Mouse (Mus musculus) left cerebral cortex, postnatal 36 days (tissue): ENCODE results near the gene Tnik. TPM values are rescaled to one million over a fixed set of nuclear protein-coding genes. Genes with fewer than 3 reads are reported as not detected.
A peak's percentile ranks its signal among the peaks of the same experiment; 100 is the strongest.

Experiments
- DNase-seq, 2 experiments: peaks; one replicate each; pipeline ENCODE4 v3.0.0; 2021 to 2022; ENCODE audit warnings: low spot score in 2 of 2, mixed read lengths in 1 of 2
- intact Hi-C: fragments of 180-260 bp; cut with DNase I; formaldehyde crosslinking; loops from one replicate; pipeline ENCODE4 v1.15.1; 2025
- total RNA-seq, 2 experiments: library from RNA; stranded (reverse); gene quantifications; 2 replicates each; pipeline ENCODE4 v1.2.3; 2021

Gene Tnik
- total RNA-seq, 2 experiments from 2014 or later, result 164 to 253 TPM

- intact Hi-C loops, result no loop called here
- DNase-seq, result no peak
Measured at GRCm38 (mm10) chr3:28385199-28385975, 122.4 kb downstream of the Tnik start.

GRCm38 (mm10) chr3:28388540-28388939 lies 125.5 kb downstream of the Tnik start:
- no peak for DNase-seq
- intact Hi-C loops, result no loop called here

GRCm38 (mm10) chr3:28390183-28390582 lies 127.2 kb downstream of the Tnik start:
- DNase-seq, result no peak
- intact Hi-C loops, result no loop called here

- no peak for DNase-seq
- intact Hi-C loops, result no loop called here
Measured at GRCm38 (mm10) chr3:28392542-28392941, 129.5 kb downstream of the Tnik start.

GRCm38 (mm10) chr3:28398781-28399180 lies 135.8 kb downstream of the Tnik start:
- intact Hi-C loops, result no loop called here
- DNase-seq, result no peak

GRCm38 (mm10) chr3:28399593-28400216 lies 136.7 kb downstream of the Tnik start:
- intact Hi-C loops, result no loop called here
- DNase-seq, result no peak

- no peak for DNase-seq
- intact Hi-C loops, result no loop called here
Measured at GRCm38 (mm10) chr3:28401335-28401734, 138.3 kb downstream of the Tnik start.

- no peak for DNase-seq
- intact Hi-C loops, result no loop called here
Measured at GRCm38 (mm10) chr3:28402221-28402620, 139.2 kb downstream of the Tnik start.

- intact Hi-C loops, result loop anchor here (5.0 kb wide), 1 partner anchor 143 kb away; the partner anchor contains the start of gene Tnik
- DNase-seq, result no peak
Measured at GRCm38 (mm10) chr3:28405391-28405790, 142.4 kb downstream of the Tnik start.

GRCm38 (mm10) chr3:28408859-28409459 lies 145.9 kb downstream of the Tnik start:
- DNase-seq, result peak; percentile 68 to 72
- intact Hi-C loops, result loop anchor here (5.0 kb wide), 1 partner anchor 147 kb away; the partner anchor contains the start of gene Tnik

- intact Hi-C loops, result no loop called here
- DNase-seq, result no peak
Measured at GRCm38 (mm10) chr3:28410269-28410668, 147.3 kb downstream of the Tnik start.

- DNase-seq, result no peak
Measured at GRCm38 (mm10) chr3:28415986-28416385, 153.0 kb downstream of the Tnik start.

GRCm38 (mm10) chr3:28417091-28417715 lies 154.2 kb downstream of the Tnik start:
- intact Hi-C loops, result no loop called here
- no peak for DNase-seq

More at GRCm38 (mm10) chr3:28415986-28416385, 153.0 kb downstream of the Tnik start:
- intact Hi-C loops, result no loop called here

GRCm38 (mm10) chr3:28420194-28420593 lies 157.2 kb downstream of the Tnik start:
- intact Hi-C loops, result no loop called here
- no peak for DNase-seq

- intact Hi-C loops, result no loop called here
- DNase-seq, result no peak
Measured at GRCm38 (mm10) chr3:28420698-28421097, 157.7 kb downstream of the Tnik start.

GRCm38 (mm10) chr3:28421798-28422197 lies 158.8 kb downstream of the Tnik start:
- intact Hi-C loops, result no loop called here
- no peak for DNase-seq

- intact Hi-C loops, result no loop called here
- DNase-seq, result no peak
Measured at GRCm38 (mm10) chr3:28422221-28422620, 159.2 kb downstream of the Tnik start.

- intact Hi-C loops, result no loop called here
- DNase-seq, result no peak
Measured at GRCm38 (mm10) chr3:28425911-28426310, 162.9 kb downstream of the Tnik start.

GRCm38 (mm10) chr3:28431459-28431858 lies 168.4 kb downstream of the Tnik start:
- DNase-seq, result no peak
- intact Hi-C loops, result no loop called here

- intact Hi-C loops, result no loop called here
- DNase-seq, result no peak
Measured at GRCm38 (mm10) chr3:28432321-28432720, 169.3 kb downstream of the Tnik start.
